ENCODE assay signal across 22 mouse cellular contexts in the genomic region with DNA sequence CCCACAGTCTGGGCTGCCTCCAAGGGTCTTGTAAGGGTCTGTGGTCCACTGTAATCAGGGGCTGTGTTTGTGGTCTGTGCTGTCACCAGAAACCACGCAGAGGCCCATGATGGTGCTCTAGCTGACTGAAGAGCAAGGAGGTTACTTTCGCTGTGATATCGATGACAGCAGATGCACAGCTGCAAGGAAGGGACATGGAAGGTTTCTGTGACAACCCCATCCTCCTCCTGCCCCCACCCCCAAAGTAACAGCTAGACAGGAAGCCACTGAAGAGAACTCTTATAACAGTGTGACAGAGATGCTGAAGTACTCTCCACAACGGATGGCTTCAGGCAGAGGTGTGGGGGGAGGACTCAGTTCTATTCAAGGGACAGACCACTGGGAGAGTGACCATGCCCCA.
DNase-seq lines count a peak whose midpoint lies in the region; ATAC-seq and TF ChIP-seq lines count a peak whose summit lies in the region.
"Had no signal": no experiment of that assay in that cellular context is flagged by ENCODE, and none has a peak within 500 bp of the region (broad histone marks: within the 10 kb centered on the region; RNA-seq: fewer than 3 reads in every experiment).

No protein-coding gene starts in this region.

- peak; percentile 49 for DNase-seq in T-cell, adult 2 months (ENCODE audit: low spot score)
- peak; percentile 86 for DNase-seq in induced T-regulatory cell, adult 2 months (ENCODE audit: low read depth)
- peak; percentile 29 to 60 for DNase-seq in natural killer cell, adult 2 months (ENCODE audit: low spot score in 2 of 2)
- DNase-seq in thymus, postnatal 4 days, result peak; percentile 41
- no peak for DNase-seq in stomach, postnatal 0 days (ENCODE audit: low spot score)
- no peak for DNase-seq in left cerebral cortex, postnatal 36 days (ENCODE audit: low spot score in 2 of 2)
- DNase-seq: adrenal gland, postnatal 10 days; cerebellum, adult 9-11 months; gastrocnemius, postnatal 36 days; heart, postnatal 10 days; kidney, adult 18-20 months; kidney, postnatal 14 days; lung, adult 2 months; lung, postnatal 4 days; retina, postnatal 1 day had no signal

- WGBS in stomach, postnatal 0 days, result 91% methylated on average over 4 of the region's 4 CpGs
- 91% methylated on average over 4 of the region's 4 CpGs for WGBS in midbrain, embryonic 15.5 days

- no peak for ATAC-seq in stomach, postnatal 0 days (ENCODE audit: low FRiP score, low TSS enrichment)
- ATAC-seq in midbrain, embryonic 15.5 days (replicated peaks), result no peak

- intact Hi-C loops in left cerebral cortex, postnatal 36 days (cut with DNase I), result no loop called here

- TF ChIP-seq EP300 in stomach, postnatal 0 days (optimal IDR thresholded peaks at IDR 0.05), result no peak

- no peak overlapping the region for H3K4me2 ChIP-seq in stomach, postnatal 0 days (replicated peaks; ENCODE audit: low read depth)
- no peak overlapping the region for H3K4me2 ChIP-seq in midbrain, embryonic 15.5 days
- H3K4me2 ChIP-seq: forebrain, embryonic 12.5 days; hindbrain, embryonic 15.5 days; limb, embryonic 12.5 days; midbrain, embryonic 12.5 days had no signal

- H3K27ac ChIP-seq in stomach, postnatal 0 days (replicated peaks), result no peak overlapping the region
- no peak overlapping the region for H3K27ac ChIP-seq in midbrain, embryonic 15.5 days
- H3K27ac ChIP-seq: forebrain, embryonic 12.5 days; hindbrain, embryonic 15.5 days; left cerebral cortex, adult 2 months; limb, embryonic 12.5 days; midbrain, embryonic 12.5 days had no signal

- TF ChIP-seq CTCF in stomach, postnatal 0 days (IDR thresholded peaks at IDR 0.05; ENCODE audit: low read depth), result no peak

- H3K4me3 ChIP-seq in stomach, postnatal 0 days (ENCODE audit: low read depth, low read length), result no peak overlapping the region
- H3K4me3 ChIP-seq in midbrain, embryonic 15.5 days, result no peak overlapping the region
- H3K4me3 ChIP-seq: forebrain, embryonic 12.5 days; hindbrain, embryonic 15.5 days; left cerebral cortex, adult 2 months; limb, embryonic 12.5 days; midbrain, embryonic 12.5 days; myocyte had no signal

- no peaks in the 10 kb centered on the region for H3K9me3 ChIP-seq in stomach, postnatal 0 days (ENCODE audit: control insufficient read depth, low read length)
- no peaks in the 10 kb centered on the region for H3K9me3 ChIP-seq in midbrain, embryonic 15.5 days
- H3K9me3 ChIP-seq: forebrain, embryonic 12.5 days; hindbrain, embryonic 15.5 days; midbrain, embryonic 12.5 days had no signal

- no peaks in the 10 kb centered on the region for H3K36me3 ChIP-seq in stomach, postnatal 0 days (ENCODE audit: control insufficient read depth, insufficient read depth, low read length)
- no peaks in the 10 kb centered on the region for H3K36me3 ChIP-seq in midbrain, embryonic 15.5 days (replicated peaks)
- H3K36me3 ChIP-seq: forebrain, embryonic 12.5 days; hindbrain, embryonic 15.5 days; limb, embryonic 12.5 days; midbrain, embryonic 12.5 days had no signal

- H3K4me1 ChIP-seq in stomach, postnatal 0 days (replicated peaks; ENCODE audit: control insufficient read depth, insufficient read depth), result no peaks in the 10 kb centered on the region
- H3K4me1 ChIP-seq in midbrain, embryonic 15.5 days, result no peaks in the 10 kb centered on the region
- H3K4me1 ChIP-seq: forebrain, embryonic 12.5 days; hindbrain, embryonic 15.5 days; limb, embryonic 12.5 days; midbrain, embryonic 12.5 days had no signal

- H3K9ac ChIP-seq in stomach, postnatal 0 days (ENCODE audit: low read length), result no peak overlapping the region
- no peak overlapping the region for H3K9ac ChIP-seq in midbrain, embryonic 15.5 days
- H3K9ac ChIP-seq: forebrain, embryonic 12.5 days; hindbrain, embryonic 15.5 days; limb, embryonic 12.5 days; midbrain, embryonic 12.5 days had no signal

- H3K27me3 ChIP-seq in stomach, postnatal 0 days (ENCODE audit: control insufficient read depth, insufficient read depth, low read length), result no peaks in the 10 kb centered on the region
- H3K27me3 ChIP-seq in midbrain, embryonic 15.5 days (replicated peaks), result no peaks in the 10 kb centered on the region
- H3K27me3 ChIP-seq: forebrain, embryonic 12.5 days; hindbrain, embryonic 15.5 days; limb, embryonic 12.5 days; midbrain, embryonic 12.5 days had no signal

Comparison
In these comparisons a context has a peak if more than half of its experiments do, and no peak if none do; other contexts are left out.
1. DNase-seq: peak in T-cell, adult 2 months (single experiment), induced T-regulatory cell, adult 2 months (single experiment), natural killer cell, adult 2 months (2 of 2) and thymus, postnatal 4 days (single experiment); none in stomach, postnatal 0 days (single experiment) and left cerebral cortex, postnatal 36 days (0 of 2).